Mouse (Mus musculus) kidney, postnatal 14 days (tissue): ENCODE measurements around the gene Nefh.

Experiments used
- DNase-seq: peaks from one replicate; pipeline ENCODE4 v3.0.0; 2022; ENCODE audit warnings: mixed read lengths

The Nefh gene

GRCm38 (mm10) chr11:4949256-4950044 is 1.6 kb upstream of the Nefh start:
- DNase-seq: peak; percentile 55

GRCm38 (mm10) chr11:4948792-4949191 is 928 bp upstream of the Nefh start:
- DNase-seq: no peak

- DNase-seq: peak; percentile 52
Observed at GRCm38 (mm10) chr11:4946947-4947812, 684 bp downstream of the Nefh start.

GRCm38 (mm10) chr11:4946530-4946929 is 1.3 kb downstream of the Nefh start:
- no peak for DNase-seq

GRCm38 (mm10) chr11:4936243-4936642 is 11.6 kb downstream of the Nefh start:
- DNase-seq: no peak

GRCm38 (mm10) chr11:4931009-4931601 is 16.8 kb downstream of the Nefh start:
- DNase-seq: peak; percentile 85

- DNase-seq: no peak
Observed at GRCm38 (mm10) chr11:4927224-4927623, 20.6 kb downstream of the Nefh start.

- no peak for DNase-seq
Observed at GRCm38 (mm10) chr11:4921751-4922150, 26.1 kb downstream of the Nefh start.

GRCm38 (mm10) chr11:4921281-4921680 is 26.6 kb downstream of the Nefh start:
- no peak for DNase-seq

- DNase-seq: peak; percentile 75
Observed at GRCm38 (mm10) chr11:4916068-4916467, 31.8 kb downstream of the Nefh start.

- no peak for DNase-seq
Observed at GRCm38 (mm10) chr11:4906231-4906630, 41.6 kb downstream of the Nefh start.

GRCm38 (mm10) chr11:4901956-4902355 is 45.9 kb downstream of the Nefh start:
- DNase-seq: no peak

GRCm38 (mm10) chr11:4900437-4900836 is 47.4 kb downstream of the Nefh start:
- DNase-seq: no peak

- DNase-seq: peak; percentile 87
Observed at GRCm38 (mm10) chr11:4894848-4895816, 52.7 kb downstream of the Nefh start, which contains the start of gene Thoc5. Gene Thoc5 (plus strand): TSS chr11:4895320.
